Mouse (Mus musculus) liver, embryonic 16.5 days (tissue): ENCODE data around the gene Mink1. TPM values are rescaled to one million over a fixed set of nuclear protein-coding genes. Genes with fewer than 3 reads are reported as not detected.

ENCODE experiments used
- ATAC-seq: fragments of 200-750 bp; cut with Nextera tagmentation; 2 replicates; pipeline ENCODE4 v1.8.0; 2017; ENCODE audit warnings: low read depth, mild to moderate bottlenecking, moderate number of reproducible peaks, moderate library complexity
- H3K27ac ChIP-seq: fragments of 300-500 bp; sonication (generic); 2 replicates; pipeline ENCODE4 v1.5.1; 2014; ENCODE audit warnings: mild to moderate bottlenecking, low read length
- H3K27me3 ChIP-seq: fragments of 300-500 bp; sonication (generic); 2 replicates; pipeline ENCODE4 v1.6.1; 2014; ENCODE audit warnings: low read depth, low read length, mixed read lengths; ENCODE audit not compliant: control insufficient read depth, insufficient read depth
- H3K36me3 ChIP-seq: fragments of 300-500 bp; sonication (generic); 2 replicates; pipeline ENCODE4 v1.6.1; 2014; ENCODE audit warnings: mild to moderate bottlenecking; ENCODE audit not compliant: control insufficient read depth, insufficient read depth
- H3K4me1 ChIP-seq: fragments of 300-500 bp; sonication (generic); 2 replicates; pipeline ENCODE4 v1.6.1; 2014; ENCODE audit warnings: low read depth, low read length, mixed read lengths; ENCODE audit not compliant: control insufficient read depth
- H3K4me2 ChIP-seq: fragments of 300-500 bp; sonication (generic); 2 replicates; pipeline ENCODE4 v1.6.1; 2014; ENCODE audit warnings: low read depth, low read length, mixed read lengths
- H3K4me3 ChIP-seq: fragments of 300-500 bp; sonication (generic); 2 replicates; pipeline ENCODE4 v1.5.1; 2014; ENCODE audit warnings: low read depth, mild to moderate bottlenecking, low read length
- H3K9ac ChIP-seq: fragments of 300-500 bp; sonication (generic); 2 replicates; pipeline ENCODE4 v1.6.1; 2014; ENCODE audit warnings: low read depth, low read length
- H3K9me3 ChIP-seq: fragments of 300-500 bp; sonication (generic); replicated peaks from 2 replicates; pipeline ENCODE4 v1.6.1; 2016; ENCODE audit warnings: low read length; ENCODE audit not compliant: control insufficient read depth
- WGBS: fragments of 180-500 bp; shearing (Covaris S2); extraction: QIAGEN DNeasy Blood & Tissue Kit; methylation state at CpG from one replicate; pipeline ENCODE4 v1.1.7; 2014; ENCODE audit not compliant: insufficient replicate concordance; 5-methylcytosine and 5-hydroxymethylcytosine counted together
- polyA plus RNA-seq: library from polyadenylated mRNA; unstranded; fragments of >200 nt; fragmentation: Nextera tagmentation; extraction: Ambion mirVana; gene quantifications from 2 replicates; pipeline ENCODE4 v1.2.1, GENCODE M21; 2015

Gene Mink1
- polyA plus RNA-seq, 1 experiment from 2014 or later, result 6.0 TPM

- Histone ChIP-seq H3K27ac (no peak overlapping the region), H3K9ac (no peak overlapping the region), H3K27me3 (no peaks in the 10 kb centered on the region), H3K9me3 (no peaks in the 10 kb centered on the region), H3K4me1 (peaks cover 39% of the 10 kb centered on the region), H3K4me2 (no peak overlapping the region), H3K36me3 (peaks cover 13% of the 10 kb centered on the region), H3K4me3 (no peak overlapping the region)
- whole genome bisulfite sequencing, result 54% methylated on average over 7 of the region's 7 CpGs
- no peak for ATAC-seq
Observed at GRCm38 (mm10) chr11:70641241-70641640, 78.6 kb downstream of the Mink1 start.

- no peak overlapping the region for H3K27ac ChIP-seq
- peaks cover 13% of the 10 kb centered on the region for H3K36me3 ChIP-seq
- H3K4me1 ChIP-seq, result peaks cover 36% of the 10 kb centered on the region
Observed at GRCm38 (mm10) chr11:70643051-70643450, 80.4 kb downstream of the Mink1 start.

GRCm38 (mm10) chr11:70644564-70645103, 82.0 kb downstream of the Mink1 start:
- Histone ChIP-seq H3K4me2 (no peak overlapping the region), H3K27me3 (no peaks in the 10 kb centered on the region), H3K9ac (no peak overlapping the region), H3K27ac (no peak overlapping the region), H3K9me3 (no peaks in the 10 kb centered on the region), H3K4me1 (peaks cover 36% of the 10 kb centered on the region), H3K4me3 (no peak overlapping the region), H3K36me3 (peaks cover 21% of the 10 kb centered on the region)
- WGBS, result 85% methylated on average over 8 of the region's 8 CpGs
- no peak for ATAC-seq

More at GRCm38 (mm10) chr11:70643051-70643450, 80.4 kb downstream of the Mink1 start:
- no peaks in the 10 kb centered on the region for H3K9me3 ChIP-seq
- no peak overlapping the region for H3K9ac ChIP-seq
- ATAC-seq, result no peak
- H3K4me3 ChIP-seq, result no peak overlapping the region
- H3K4me2 ChIP-seq, result no peak overlapping the region
- WGBS, result 81% methylated on average over 6 of the region's 6 CpGs
- no peaks in the 10 kb centered on the region for H3K27me3 ChIP-seq

- peak overlapping the region; percentile 93 for H3K4me2 ChIP-seq
- 70% methylated on average over 12 of the region's 12 CpGs for whole genome bisulfite sequencing
- no peak overlapping the region; the same call in 1 of the 2 replicates for H3K27ac ChIP-seq
Observed at GRCm38 (mm10) chr11:70645461-70646258, 83.0 kb downstream of the Mink1 start.

GRCm38 (mm10) chr11:70646259-70646555, 83.5 kb downstream of the Mink1 start:
- Histone ChIP-seq H3K4me3 (peak overlapping the region; percentile 97), H3K27ac (peak overlapping the region; percentile 99), H3K4me2 (peak overlapping the region; percentile 93), H3K27me3 (no peaks in the 10 kb centered on the region), H3K36me3 (peaks cover 37% of the 10 kb centered on the region), H3K4me1 (peaks cover 47% of the 10 kb centered on the region), H3K9ac (peak overlapping the region; percentile 93), H3K9me3 (no peaks in the 10 kb centered on the region)
- no peak for ATAC-seq
- WGBS, result 16% methylated on average over 3 of the region's 3 CpGs

More at GRCm38 (mm10) chr11:70645461-70646258, 83.0 kb downstream of the Mink1 start:
- H3K4me3 ChIP-seq, result peak overlapping the region; percentile 97
- ATAC-seq, result no peak
- no peaks in the 10 kb centered on the region for H3K9me3 ChIP-seq
- H3K9ac ChIP-seq, result peak overlapping the region; percentile 93
- peaks cover 31% of the 10 kb centered on the region for H3K36me3 ChIP-seq
- no peaks in the 10 kb centered on the region for H3K27me3 ChIP-seq
- peaks cover 41% of the 10 kb centered on the region for H3K4me1 ChIP-seq

GRCm38 (mm10) chr11:70646691-70647650, 84.3 kb downstream of the Mink1 start, which contains the start of the genes Rnf167 and Slc25a11:
Rnf167 (plus strand) TSS chr11:70647235.
Slc25a11 (minus strand) TSS chr11:70647479.
- no peaks in the 10 kb centered on the region for H3K9me3 ChIP-seq
- no peaks in the 10 kb centered on the region for H3K27me3 ChIP-seq
- H3K4me1 ChIP-seq, result peaks cover 54% of the 10 kb centered on the region
- H3K36me3 ChIP-seq, result peaks cover 44% of the 10 kb centered on the region
- under 1% methylated on average over 63 of the region's 63 CpGs for WGBS
- peak within 1 kb of the TSS; percentile 93 for H3K4me2 ChIP-seq
- H3K27ac ChIP-seq, result peak within 1 kb of the TSS; percentile 99
- peak; percentile 85 for ATAC-seq
- peak within 1 kb of the TSS; percentile 96 for H3K9ac ChIP-seq
- peak within 1 kb of the TSS; percentile 97 for H3K4me3 ChIP-seq

GRCm38 (mm10) chr11:70647716-70648420, 85.2 kb downstream of the Mink1 start:
- Histone ChIP-seq H3K9ac (peak overlapping the region; percentile 96), H3K27ac (peak overlapping the region; percentile 99), H3K4me3 (peak overlapping the region; percentile 97), H3K4me1 (peaks cover 63% of the 10 kb centered on the region), H3K4me2 (peak overlapping the region; percentile 79), H3K27me3 (no peaks in the 10 kb centered on the region), H3K9me3 (no peaks in the 10 kb centered on the region), H3K36me3 (peaks cover 52% of the 10 kb centered on the region)
- peak; percentile 11; the same call in 1 of the 2 replicates for ATAC-seq
- WGBS, result 2% methylated on average over 28 of the region's 28 CpGs

GRCm38 (mm10) chr11:70648512-70648911, 85.8 kb downstream of the Mink1 start:
- H3K9me3 ChIP-seq, result no peaks in the 10 kb centered on the region
- H3K27me3 ChIP-seq, result no peaks in the 10 kb centered on the region
- peak overlapping the region; percentile 97 for H3K4me3 ChIP-seq
- peaks cover 65% of the 10 kb centered on the region for H3K4me1 ChIP-seq
- WGBS, result 20% methylated on average over 4 of the region's 4 CpGs
- H3K27ac ChIP-seq, result peak overlapping the region; percentile 99
- no peak for ATAC-seq
- H3K9ac ChIP-seq, result peak overlapping the region; percentile 96
- peak overlapping the region; percentile 79 for H3K4me2 ChIP-seq
- H3K36me3 ChIP-seq, result peaks cover 52% of the 10 kb centered on the region
